Mouse (Mus musculus): Measurements from ENCODE around the gene Pde4c.
A peak's percentile ranks its signal among the peaks of the same experiment; 100 is the strongest.

Pde4c gene

GRCm38 (mm10) chr8:70790846-70791245 is 67.3 kb downstream of the Pde4c start:
- DNase-seq (ENCODE audit: low read depth): no peak

- peak; percentile 97 for DNase-seq (ENCODE audit: low read depth)
Observed at GRCm38 (mm10) chr8:70791294-70791701, 67.8 kb downstream of the Pde4c start.

- DNase-seq (ENCODE audit: low read depth): peak; percentile 97
Observed at GRCm38 (mm10) chr8:70791975-70792691, 68.6 kb downstream of the Pde4c start.

GRCm38 (mm10) chr8:70792700-70793099 is 69.2 kb downstream of the Pde4c start:
- DNase-seq (ENCODE audit: low read depth): no peak

GRCm38 (mm10) chr8:70794215-70794614 is 70.7 kb downstream of the Pde4c start:
- no peak for DNase-seq (ENCODE audit: low read depth)

GRCm38 (mm10) chr8:70795370-70795769 is 71.8 kb downstream of the Pde4c start:
- no peak for DNase-seq (ENCODE audit: low read depth)

GRCm38 (mm10) chr8:70796403-70797080 is 73.0 kb downstream of the Pde4c start:
- no peak for DNase-seq (ENCODE audit: low read depth)

GRCm38 (mm10) chr8:70797081-70798070 is 73.9 kb downstream of the Pde4c start:
- DNase-seq (ENCODE audit: low read depth): peak; percentile 93

GRCm38 (mm10) chr8:70798281-70798680 is 74.8 kb downstream of the Pde4c start:
- no peak for DNase-seq (ENCODE audit: low read depth)

GRCm38 (mm10) chr8:70800648-70801047 is 77.1 kb downstream of the Pde4c start:
- DNase-seq (ENCODE audit: low read depth): no peak
